Mouse (Mus musculus) stomach, postnatal 0 days (tissue): ENCODE data around the gene Agpat4. TPM values are rescaled to one million over a fixed set of nuclear protein-coding genes. Genes with fewer than 3 reads are reported as not detected.
A peak's percentile ranks its signal among the peaks of the same experiment; 100 is the strongest.

Experiments used
- ATAC-seq: fragments of 200-750 bp; cut with Nextera tagmentation; 2 replicates; pipeline ENCODE4 v1.8.0; 2017; ENCODE audit not compliant: low FRiP score, low TSS enrichment
- DNase-seq: peaks from one replicate; pipeline ENCODE4 v3.0.0-alpha.2; 2016; ENCODE audit warnings: low spot score
- H3K27ac ChIP-seq: fragments of 300-500 bp; sonication (generic); replicated peaks from 2 replicates; pipeline ENCODE4 v1.5.1; 2014; ENCODE audit warnings: mild to moderate bottlenecking, control low read depth
- H3K27me3 ChIP-seq: fragments of 300-500 bp; sonication (generic); 2 replicates; pipeline ENCODE4 v1.6.1; 2014; ENCODE audit warnings: low read length; ENCODE audit not compliant: control insufficient read depth, insufficient read depth
- H3K36me3 ChIP-seq: fragments of 300-500 bp; sonication (generic); 2 replicates; pipeline ENCODE4 v1.6.1; 2014; ENCODE audit warnings: low read length, mixed read lengths; ENCODE audit not compliant: control insufficient read depth, insufficient read depth
- H3K4me1 ChIP-seq: fragments of 300-500 bp; sonication (generic); replicated peaks from 2 replicates; pipeline ENCODE4 v1.6.1; 2014; ENCODE audit warnings: antibody characterized with exemption; ENCODE audit not compliant: control insufficient read depth, insufficient read depth
- H3K4me2 ChIP-seq: fragments of 300-500 bp; sonication (generic); replicated peaks from 2 replicates; pipeline ENCODE4 v1.6.1; 2014; ENCODE audit warnings: low read depth, mild to moderate bottlenecking, control low read depth, moderate library complexity
- H3K4me3 ChIP-seq: fragments of 300-500 bp; sonication (generic); 2 replicates; pipeline ENCODE4 v1.5.1; 2014; ENCODE audit warnings: low read depth, low read length, control low read depth
- H3K9ac ChIP-seq: fragments of 300-500 bp; sonication (generic); 2 replicates; pipeline ENCODE4 v1.6.1; 2014; ENCODE audit warnings: mild to moderate bottlenecking, low read length, control low read depth, mixed read lengths
- H3K9me3 ChIP-seq: fragments of 300-500 bp; sonication (generic); 2 replicates; pipeline ENCODE4 v1.6.1; 2016; ENCODE audit warnings: low read length; ENCODE audit not compliant: control insufficient read depth
- CTCF ChIP-seq: IDR thresholded peaks from 2 replicates; pipeline ENCODE4 v1.5.1; 2016; ENCODE audit warnings: antibody characterized with exemption, low read depth, mild to moderate bottlenecking, moderate library complexity
- EP300 ChIP-seq: optimal IDR thresholded peaks from 2 replicates; pipeline ENCODE3; 2016; ENCODE audit warnings: antibody characterized with exemption
- WGBS: fragments of 180-500 bp; shearing (Covaris S2); extraction: QIAGEN DNeasy Blood & Tissue Kit; methylation state at CpG from one replicate; pipeline ENCODE4 v1.1.7; 2014; 5-methylcytosine and 5-hydroxymethylcytosine counted together
- polyA plus RNA-seq: library from polyadenylated mRNA; unstranded; fragments of >200 nt; fragmentation: Nextera tagmentation; extraction: Ambion mirVana; gene quantifications from 2 replicates; pipeline ENCODE4 v1.2.1, GENCODE M21; 2015

The Agpat4 gene
- polyA plus RNA-seq, 1 experiment from 2014 or later = 18.7 TPM

GRCm38 (mm10) chr17:12261376-12261775, 142.9 kb downstream of the Agpat4 start:
- H3K4me2 ChIP-seq = no peak overlapping the region
- no peaks in the 10 kb centered on the region for H3K27me3 ChIP-seq
- ATAC-seq (no peak), DNase-seq (no peak)
- no peaks in the 10 kb centered on the region for H3K4me1 ChIP-seq
- no peaks in the 10 kb centered on the region for H3K9me3 ChIP-seq
- no peak overlapping the region for H3K9ac ChIP-seq
- no peak overlapping the region for H3K4me3 ChIP-seq
- TF ChIP-seq EP300 = no peak
- TF ChIP-seq CTCF = no peak
- peaks cover 12% of the 10 kb centered on the region for H3K36me3 ChIP-seq
- H3K27ac ChIP-seq = no peak overlapping the region
- WGBS = 95% methylated on average over 7 of the region's 7 CpGs

- H3K4me1 ChIP-seq = no peaks in the 10 kb centered on the region
- H3K4me3 ChIP-seq = no peak overlapping the region
- H3K36me3 ChIP-seq = peaks cover 7% of the 10 kb centered on the region
- H3K27me3 ChIP-seq = no peaks in the 10 kb centered on the region
- peak; percentile 68 for ATAC-seq
- no peak for TF ChIP-seq EP300
- TF ChIP-seq CTCF = peak; percentile 68
- H3K9me3 ChIP-seq = no peaks in the 10 kb centered on the region
- DNase-seq = peak; percentile 32
- no peak overlapping the region for H3K27ac ChIP-seq
- no peak overlapping the region for H3K4me2 ChIP-seq
- no peak overlapping the region for H3K9ac ChIP-seq
- 55% methylated on average over 2 of the region's 2 CpGs for WGBS
These were observed 143.4 kb downstream of the Agpat4 start for GRCm38 (mm10) chr17:12261887-12262286.

- Histone ChIP-seq H3K4me3 (no peak overlapping the region), H3K27ac (no peak overlapping the region), H3K9me3 (no peaks in the 10 kb centered on the region), H3K9ac (no peak overlapping the region), H3K4me2 (no peak overlapping the region), H3K36me3 (peaks cover 2% of the 10 kb centered on the region; the same call in 1 of the 2 replicates), H3K27me3 (no peaks in the 10 kb centered on the region), H3K4me1 (no peaks in the 10 kb centered on the region)
- no peak for ATAC-seq
- no peak for DNase-seq
- 81% methylated on average over 8 of the region's 8 CpGs for WGBS
- TF ChIP-seq EP300 = no peak
- no peak for TF ChIP-seq CTCF
These were observed 144.3 kb downstream of the Agpat4 start for GRCm38 (mm10) chr17:12262851-12263250.

GRCm38 (mm10) chr17:12263787-12264186, 145.3 kb downstream of the Agpat4 start:
- Histone ChIP-seq H3K27me3 (no peaks in the 10 kb centered on the region), H3K36me3 (peaks cover 2% of the 10 kb centered on the region; the same call in 1 of the 2 replicates), H3K4me2 (no peak overlapping the region), H3K9ac (no peak overlapping the region), H3K4me1 (no peaks in the 10 kb centered on the region), H3K27ac (no peak overlapping the region), H3K9me3 (no peaks in the 10 kb centered on the region), H3K4me3 (no peak overlapping the region)
- DNase-seq = no peak
- TF ChIP-seq CTCF = no peak
- WGBS = 59% methylated on average over 13 of the region's 13 CpGs
- no peak for ATAC-seq

GRCm38 (mm10) chr17:12264293-12264692, 145.8 kb downstream of the Agpat4 start:
- DNase-seq = no peak
- no peak for ATAC-seq
- 87% methylated on average over 3 of the region's 3 CpGs for WGBS

GRCm38 (mm10) chr17:12265969-12266925, 147.7 kb downstream of the Agpat4 start:
- Histone ChIP-seq H3K27me3 (no peaks in the 10 kb centered on the region), H3K9ac (no peak overlapping the region), H3K4me2 (no peak overlapping the region; the same call in 1 of the 2 replicates), H3K36me3 (peaks cover 9% of the 10 kb centered on the region), H3K9me3 (no peaks in the 10 kb centered on the region), H3K4me3 (no peak overlapping the region), H3K27ac (peak overlapping the region; percentile 45), H3K4me1 (no peaks in the 10 kb centered on the region)
- DNase-seq (peak; percentile 60), ATAC-seq (peak; percentile 64)
- no peak for TF ChIP-seq EP300
- peak; percentile 73 for TF ChIP-seq CTCF
- WGBS = 58% methylated on average over 21 of the region's 21 CpGs

More at GRCm38 (mm10) chr17:12264293-12264692, 145.8 kb downstream of the Agpat4 start:
- Histone ChIP-seq H3K4me1 (no peaks in the 10 kb centered on the region), H3K36me3 (no peaks in the 10 kb centered on the region; the same call in 1 of the 2 replicates), H3K9ac (no peak overlapping the region), H3K4me2 (no peak overlapping the region), H3K27ac (no peak overlapping the region), H3K9me3 (no peaks in the 10 kb centered on the region), H3K4me3 (no peak overlapping the region), H3K27me3 (no peaks in the 10 kb centered on the region)
- TF ChIP-seq EP300 (no peak), CTCF (no peak)
